Mouse (Mus musculus): ENCODE data around the gene Pik3ca.

Gene Pik3ca

GRCm38 (mm10) chr3:32397461-32398174 is at the start of gene Pik3ca:
Pik3ca (plus strand) TSS chr3:32397671.
- peak; percentile 40 for DNase-seq (ENCODE audit: low spot score)

- DNase-seq (ENCODE audit: low spot score): no peak
Measured at GRCm38 (mm10) chr3:32347881-32348280, 49.6 kb upstream of the Pik3ca start.

DNA sequence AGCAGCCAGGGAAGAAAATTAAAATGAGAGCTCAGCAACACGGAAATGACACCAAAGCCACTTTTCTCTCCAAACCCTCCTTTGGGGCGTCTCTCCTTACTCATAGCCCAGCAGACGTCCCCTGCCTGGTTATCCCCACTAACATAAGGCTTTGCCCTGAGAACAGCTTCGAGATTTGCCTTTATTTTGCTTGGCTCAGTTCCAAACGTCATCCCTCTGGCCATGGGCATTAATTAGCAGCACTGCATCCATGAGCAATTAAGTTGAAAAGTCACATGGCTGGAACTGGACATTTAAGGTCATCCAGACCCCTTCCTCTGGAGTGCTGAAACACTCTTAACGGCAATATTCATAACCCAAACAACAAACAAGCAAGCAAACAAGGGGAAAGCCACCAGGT is 36.2 kb upstream of the Pik3ca start:
- DNase-seq (ENCODE audit: low spot score): no peak

DNA sequence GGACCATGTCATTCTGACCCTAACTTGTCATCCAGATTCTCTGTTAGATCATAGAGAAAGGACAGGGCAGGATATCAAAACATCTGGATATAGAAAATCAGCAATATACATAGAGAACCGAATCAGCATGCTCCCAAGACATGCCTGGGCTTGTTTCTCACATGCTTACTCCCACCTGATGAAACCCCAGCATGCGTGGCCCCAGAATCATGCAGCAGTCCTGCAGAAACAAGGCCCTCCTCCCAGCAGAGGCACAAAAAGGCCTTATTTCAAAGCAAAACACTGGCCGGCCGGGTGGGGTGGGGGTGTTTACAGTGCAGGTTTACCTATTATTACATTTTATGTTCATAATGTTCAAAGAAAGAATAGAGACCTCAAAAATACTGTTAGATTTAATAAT is 33.3 kb upstream of the Pik3ca start:
- no peak for DNase-seq (ENCODE audit: low spot score)

DNA sequence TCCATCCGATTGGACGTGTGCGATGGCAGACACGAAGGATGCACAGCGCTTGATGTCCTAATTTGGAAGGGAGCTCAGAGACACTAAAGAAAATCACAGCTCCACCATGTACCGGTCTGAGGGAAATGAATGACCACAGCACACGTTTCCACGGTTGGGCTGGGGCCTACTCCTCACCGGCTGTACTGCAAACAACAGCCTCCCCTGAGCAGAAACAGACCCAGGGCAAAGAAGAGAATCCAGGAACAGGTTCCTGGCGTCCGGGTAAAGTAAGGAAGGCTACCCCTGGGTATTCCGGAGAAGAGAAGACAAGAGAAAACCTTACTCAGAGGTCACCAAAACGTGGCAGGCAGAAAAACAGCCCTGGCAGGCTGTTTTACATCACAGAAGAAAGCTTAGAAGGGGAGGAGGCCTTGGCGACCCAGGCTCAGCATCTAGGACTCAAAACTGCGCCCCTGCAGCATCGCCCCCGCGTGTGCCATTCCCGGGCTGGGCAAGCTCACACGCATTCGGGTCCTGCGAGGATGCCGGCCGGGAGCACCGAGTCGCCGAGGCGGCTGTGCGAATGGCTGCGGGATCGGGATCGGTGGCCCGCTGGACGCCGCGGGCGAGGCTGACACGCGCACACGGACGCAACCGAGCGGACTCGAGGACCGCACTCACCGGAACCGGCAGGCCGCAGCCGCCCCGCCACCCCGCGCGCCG is 32.5 kb upstream of the Pik3ca start:
- DNase-seq (ENCODE audit: low spot score): no peak

- peak; percentile 61 for DNase-seq (ENCODE audit: low spot score)
Measured at GRCm38 (mm10) chr3:32365546-32366245, 31.8 kb upstream of the Pik3ca start, which contains the start of gene Zmat3. Zmat3 (minus strand) TSS chr3:32366014.

DNA sequence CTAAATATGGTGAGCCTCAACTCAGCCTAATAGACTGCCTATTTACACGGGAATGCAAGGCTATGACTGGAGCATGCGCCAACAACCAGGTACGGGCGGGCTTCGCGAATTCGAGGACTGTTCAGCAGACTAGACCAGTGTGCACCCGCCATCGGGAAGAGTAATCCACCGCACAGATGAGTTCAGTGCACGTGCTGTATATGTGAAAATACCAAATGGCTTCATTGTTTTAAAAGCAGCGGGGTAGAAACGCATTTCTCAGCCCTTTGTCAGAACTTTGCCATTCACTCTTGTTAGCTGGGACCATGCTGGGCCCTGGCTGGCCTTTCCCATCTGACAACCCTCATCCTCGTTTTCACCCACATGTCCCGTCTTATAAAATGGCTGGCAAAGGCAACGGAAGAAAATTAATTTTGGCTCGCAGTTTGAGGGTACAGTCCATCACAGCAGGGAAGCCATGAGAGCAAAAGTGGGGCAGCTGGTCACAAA is 31.2 kb upstream of the Pik3ca start:
- DNase-seq (ENCODE audit: low spot score): no peak

GRCm38 (mm10) chr3:32367516-32367915 is 30.0 kb upstream of the Pik3ca start:
- no peak for DNase-seq (ENCODE audit: low spot score)

GRCm38 (mm10) chr3:32371957-32372356 is 25.5 kb upstream of the Pik3ca start:
- DNase-seq (ENCODE audit: low spot score): no peak

DNA sequence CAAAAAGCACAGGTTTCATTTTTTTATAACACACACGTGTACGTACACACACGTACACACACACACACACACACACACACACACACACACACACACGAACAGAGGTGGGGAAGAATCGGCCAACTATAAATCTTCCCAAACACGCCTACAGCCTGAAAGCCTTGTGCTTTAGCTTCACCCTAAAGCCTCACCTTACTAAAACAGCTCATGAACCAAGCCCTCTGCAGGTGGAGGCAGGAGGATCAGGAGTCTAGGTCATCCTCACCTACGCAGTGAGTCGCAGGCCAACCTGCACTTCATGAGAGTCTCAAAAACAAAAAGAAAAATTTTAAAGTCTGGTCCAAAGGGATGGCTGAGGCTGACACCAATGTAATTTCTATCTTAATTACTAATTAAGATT is 25.0 kb upstream of the Pik3ca start:
- no peak for DNase-seq (ENCODE audit: low spot score)

DNA sequence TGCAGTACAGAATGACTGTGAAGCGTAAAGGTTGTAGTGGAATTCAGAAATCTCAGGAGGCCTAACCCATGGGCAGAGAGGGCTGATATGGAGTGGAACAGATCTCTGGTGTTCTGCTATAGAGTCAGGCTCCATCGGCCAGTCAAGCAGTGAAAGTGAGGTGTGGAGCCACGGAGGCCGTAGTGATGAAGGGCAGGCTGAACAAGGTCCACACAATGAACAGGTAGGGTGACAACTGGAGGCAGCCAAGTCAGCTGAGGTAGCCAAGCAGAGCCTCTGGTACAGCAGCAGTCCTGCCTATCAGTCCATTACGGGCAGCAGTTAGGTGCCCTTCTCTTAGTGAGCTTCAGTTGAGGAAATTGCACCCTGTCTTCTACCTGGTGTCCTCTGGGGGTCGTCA is 24.2 kb upstream of the Pik3ca start:
- DNase-seq (ENCODE audit: low spot score): no peak

GRCm38 (mm10) chr3:32379891-32380290 is 17.6 kb upstream of the Pik3ca start:
- DNase-seq (ENCODE audit: low spot score): peak; percentile 28

DNA sequence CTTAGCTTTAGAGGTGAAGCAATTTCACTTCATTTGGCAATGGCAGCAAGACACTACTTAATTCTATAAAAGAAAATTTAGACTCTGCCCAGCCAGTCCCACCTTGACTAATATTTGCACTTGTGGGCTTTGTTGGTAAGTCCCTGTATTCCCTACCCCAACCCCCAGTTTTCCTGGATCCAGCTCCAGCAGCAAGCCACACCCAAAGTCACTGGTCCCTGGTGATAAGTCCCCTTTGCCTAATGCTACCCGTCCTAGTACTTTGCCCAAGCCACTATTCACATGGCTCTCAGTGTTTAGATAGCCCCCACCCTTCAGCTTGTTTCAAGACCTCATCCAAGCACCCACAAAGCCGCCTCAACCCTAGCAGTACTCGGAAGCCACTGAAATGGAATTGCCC is 15.9 kb upstream of the Pik3ca start:
- DNase-seq (ENCODE audit: low spot score): no peak

- DNase-seq (ENCODE audit: low spot score): no peak
Measured at GRCm38 (mm10) chr3:32392841-32393240, 4.6 kb upstream of the Pik3ca start.

DNA sequence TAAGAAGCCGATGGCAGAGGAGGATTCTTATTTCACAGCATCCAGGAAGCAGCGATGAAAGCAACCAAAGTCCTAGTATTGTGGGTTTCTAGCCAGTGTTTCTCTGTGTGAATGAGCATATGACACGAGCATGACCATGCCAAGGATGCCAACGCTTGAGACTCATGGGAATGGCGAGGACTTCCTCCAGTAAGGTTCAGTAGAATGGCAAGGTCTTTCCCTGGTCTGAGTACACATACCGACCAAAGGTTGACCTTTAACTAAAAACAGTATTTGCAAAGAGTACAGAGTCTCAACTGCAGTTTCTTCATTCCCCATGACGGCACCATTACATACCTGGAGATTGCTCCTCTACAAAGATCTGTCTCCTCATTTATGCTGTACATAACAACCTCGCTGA is 3.5 kb upstream of the Pik3ca start:
- DNase-seq (ENCODE audit: low spot score): no peak

- DNase-seq (ENCODE audit: low spot score): no peak
Measured at GRCm38 (mm10) chr3:32395771-32396551, 1.5 kb upstream of the Pik3ca start.

GRCm38 (mm10) chr3:32396794-32397460 is 544 bp upstream of the Pik3ca start:
- peak; percentile 97 for DNase-seq (ENCODE audit: low spot score)

DNA sequence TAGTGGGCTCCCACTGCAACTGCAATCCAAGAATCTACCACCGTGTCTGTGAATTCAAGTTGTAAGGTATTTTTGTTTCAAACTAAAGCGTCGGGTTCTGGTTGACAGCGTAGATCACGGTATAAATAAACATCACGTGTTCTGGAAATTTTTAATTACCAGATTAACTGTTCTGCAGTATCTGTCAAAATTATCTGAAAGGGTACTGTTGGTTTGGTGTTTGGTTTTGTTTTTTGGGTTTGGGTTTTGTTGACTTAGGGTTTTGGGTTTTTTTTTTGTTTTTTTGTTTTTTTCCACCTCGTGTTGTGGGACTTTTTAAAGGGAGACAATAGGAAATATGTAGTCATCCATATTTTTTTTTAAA is 686 bp downstream of the Pik3ca start:
- DNase-seq (ENCODE audit: low spot score): no peak

GRCm38 (mm10) chr3:32398623-32399022 is 1.2 kb downstream of the Pik3ca start:
- no peak for DNase-seq (ENCODE audit: low spot score)

DNA sequence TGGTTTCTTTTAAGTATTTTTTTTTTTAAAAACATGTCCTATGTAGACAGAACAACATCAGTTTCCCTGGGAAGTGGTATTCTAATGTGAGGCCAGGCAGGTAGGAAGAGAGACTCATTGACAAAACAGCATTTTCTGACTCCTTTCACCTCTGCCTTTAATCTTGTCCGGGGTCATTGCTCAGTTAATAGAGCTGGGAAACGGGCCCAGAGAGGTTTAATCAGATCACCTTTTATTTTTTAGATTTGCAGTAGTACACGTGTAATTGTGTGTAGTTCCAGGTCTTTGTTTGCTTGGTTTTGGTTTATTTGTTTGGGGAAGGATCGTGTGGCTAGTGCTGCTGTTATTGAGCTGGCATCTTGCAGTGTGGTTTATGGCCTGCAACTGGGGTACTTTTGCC is 1.9 kb downstream of the Pik3ca start:
- no peak for DNase-seq (ENCODE audit: low spot score)

GRCm38 (mm10) chr3:32399931-32400330 is 2.5 kb downstream of the Pik3ca start:
- DNase-seq (ENCODE audit: low spot score): no peak

DNA sequence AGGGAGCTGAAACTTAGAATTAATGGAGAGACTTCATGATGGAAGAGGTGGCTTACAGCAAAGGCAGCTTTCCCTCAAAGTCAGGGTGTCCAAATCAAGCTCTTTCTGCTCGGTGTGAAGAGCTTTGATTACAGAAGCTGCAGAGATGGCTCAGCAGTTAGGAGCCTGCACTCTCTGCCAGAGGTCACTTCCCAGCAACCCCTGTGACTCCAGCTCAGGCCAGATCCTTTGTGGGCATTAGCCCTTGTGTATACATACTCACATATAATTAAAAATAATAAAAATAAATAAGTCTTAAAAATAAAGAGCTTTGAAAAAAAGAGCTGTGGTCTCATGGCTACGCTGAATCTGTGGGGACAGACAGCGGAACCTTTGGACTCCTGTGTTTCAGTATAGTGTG is 4.1 kb downstream of the Pik3ca start:
- no peak for DNase-seq (ENCODE audit: low spot score)
